Mouse (Mus musculus): ENCODE results near the gene 4930519G04Rik.
"Not testable (repeated sequence)": the region's sequence is repeated elsewhere in the genome, so short reads cannot be mapped to it uniquely, and the experiment has no call there.

Gene 4930519G04Rik

GRCm38 (mm10) chr5:114864813-114865212, 11.3 kb downstream of the 4930519G04Rik start:
- peak; percentile 95 for DNase-seq (ENCODE audit: low read depth, low spot score)
- no peaks in the 10 kb centered on the region for H3K36me3 ChIP-seq (ENCODE audit: control insufficient read depth, insufficient read depth, low read length, poor library complexity, severe bottlenecking)
- no peaks in the 10 kb centered on the region for H3K27me3 ChIP-seq (ENCODE audit: control insufficient read depth, insufficient read depth, low read length, poor library complexity, severe bottlenecking)

- DNase-seq (ENCODE audit: low read depth, low spot score), result no peak
- H3K36me3 ChIP-seq (ENCODE audit: control insufficient read depth, insufficient read depth, low read length, poor library complexity, severe bottlenecking), result no peaks in the 10 kb centered on the region
- no peaks in the 10 kb centered on the region for H3K27me3 ChIP-seq (ENCODE audit: control insufficient read depth, insufficient read depth, low read length, poor library complexity, severe bottlenecking)
Measured at GRCm38 (mm10) chr5:114865279-114865678, 11.8 kb downstream of the 4930519G04Rik start.

GRCm38 (mm10) chr5:114875858-114876257, 22.4 kb downstream of the 4930519G04Rik start:
- peak; percentile 66 for DNase-seq (ENCODE audit: low read depth, low spot score)
- H3K27me3 ChIP-seq (ENCODE audit: control insufficient read depth, insufficient read depth, low read length, poor library complexity, severe bottlenecking), result no peaks in the 10 kb centered on the region
- H3K36me3 ChIP-seq (ENCODE audit: control insufficient read depth, insufficient read depth, low read length, poor library complexity, severe bottlenecking), result no peaks in the 10 kb centered on the region

- no peak for DNase-seq (ENCODE audit: low read depth, low spot score)
- Histone ChIP-seq H3K36me3 (ENCODE audit: control insufficient read depth, insufficient read depth, low read length, poor library complexity, severe bottlenecking) (no peaks in the 10 kb centered on the region), H3K27me3 (ENCODE audit: control insufficient read depth, insufficient read depth, low read length, poor library complexity, severe bottlenecking) (no peaks in the 10 kb centered on the region)
Measured at GRCm38 (mm10) chr5:114876331-114876730, 22.9 kb downstream of the 4930519G04Rik start.

- no peak for DNase-seq (ENCODE audit: low read depth, low spot score)
- no peaks in the 10 kb centered on the region for H3K36me3 ChIP-seq (ENCODE audit: control insufficient read depth, insufficient read depth, low read length, poor library complexity, severe bottlenecking)
- H3K27me3 ChIP-seq (ENCODE audit: control insufficient read depth, insufficient read depth, low read length, poor library complexity, severe bottlenecking), result no peaks in the 10 kb centered on the region
Measured at GRCm38 (mm10) chr5:114877487-114877886, 24.0 kb downstream of the 4930519G04Rik start.

- H3K27me3 ChIP-seq (ENCODE audit: control insufficient read depth, insufficient read depth, low read length, poor library complexity, severe bottlenecking), result no peaks in the 10 kb centered on the region
- DNase-seq (ENCODE audit: low read depth, low spot score), result no peak
- H3K36me3 ChIP-seq (ENCODE audit: control insufficient read depth, insufficient read depth, low read length, poor library complexity, severe bottlenecking), result no peaks in the 10 kb centered on the region
Measured at GRCm38 (mm10) chr5:114879399-114879798, 25.9 kb downstream of the 4930519G04Rik start.

GRCm38 (mm10) chr5:114882319-114882718, 28.9 kb downstream of the 4930519G04Rik start:
- peak; percentile 80 for DNase-seq (ENCODE audit: low read depth, low spot score)
- H3K36me3 ChIP-seq (ENCODE audit: control insufficient read depth, insufficient read depth, low read length, poor library complexity, severe bottlenecking); H3K27me3 ChIP-seq (ENCODE audit: control insufficient read depth, insufficient read depth, low read length, poor library complexity, severe bottlenecking): not testable (repeated sequence)

GRCm38 (mm10) chr5:114883022-114883421, 29.6 kb downstream of the 4930519G04Rik start:
- no peaks in the 10 kb centered on the region for H3K36me3 ChIP-seq (ENCODE audit: control insufficient read depth, insufficient read depth, low read length, poor library complexity, severe bottlenecking)
- no peaks in the 10 kb centered on the region for H3K27me3 ChIP-seq (ENCODE audit: control insufficient read depth, insufficient read depth, low read length, poor library complexity, severe bottlenecking)

GRCm38 (mm10) chr5:114886801-114887200, 33.3 kb downstream of the 4930519G04Rik start:
- no peak for DNase-seq (ENCODE audit: low read depth, low spot score)
- Histone ChIP-seq H3K27me3 (ENCODE audit: control insufficient read depth, insufficient read depth, low read length, poor library complexity, severe bottlenecking) (no peaks in the 10 kb centered on the region), H3K36me3 (ENCODE audit: control insufficient read depth, insufficient read depth, low read length, poor library complexity, severe bottlenecking) (no peaks in the 10 kb centered on the region)

More at GRCm38 (mm10) chr5:114883022-114883421, 29.6 kb downstream of the 4930519G04Rik start:
- no peak for DNase-seq (ENCODE audit: low read depth, low spot score)

- H3K36me3 ChIP-seq (ENCODE audit: control insufficient read depth, insufficient read depth, low read length, poor library complexity, severe bottlenecking), result no peaks in the 10 kb centered on the region
- no peaks in the 10 kb centered on the region for H3K27me3 ChIP-seq (ENCODE audit: control insufficient read depth, insufficient read depth, low read length, poor library complexity, severe bottlenecking)
- DNase-seq (ENCODE audit: low read depth, low spot score), result no peak
Measured at GRCm38 (mm10) chr5:114888995-114889394, 35.5 kb downstream of the 4930519G04Rik start.

GRCm38 (mm10) chr5:114895542-114895941, 42.1 kb downstream of the 4930519G04Rik start:
- no peak for DNase-seq (ENCODE audit: low read depth, low spot score)
- no peaks in the 10 kb centered on the region for H3K27me3 ChIP-seq (ENCODE audit: control insufficient read depth, insufficient read depth, low read length, poor library complexity, severe bottlenecking)

GRCm38 (mm10) chr5:114896688-114897373, 43.4 kb downstream of the 4930519G04Rik start, which contains the start of gene Oasl2:
Oasl2 (plus strand) TSS chr5:114896936.
- no peak for DNase-seq (ENCODE audit: low read depth, low spot score)
- no peaks in the 10 kb centered on the region for H3K36me3 ChIP-seq (ENCODE audit: control insufficient read depth, insufficient read depth, low read length, poor library complexity, severe bottlenecking)

More at GRCm38 (mm10) chr5:114895542-114895941, 42.1 kb downstream of the 4930519G04Rik start:
- H3K36me3 ChIP-seq (ENCODE audit: control insufficient read depth, insufficient read depth, low read length, poor library complexity, severe bottlenecking), result no peaks in the 10 kb centered on the region

GRCm38 (mm10) chr5:114897374-114897793, 43.9 kb downstream of the 4930519G04Rik start:
- H3K27me3 ChIP-seq (ENCODE audit: control insufficient read depth, insufficient read depth, low read length, poor library complexity, severe bottlenecking), result no peaks in the 10 kb centered on the region
- no peaks in the 10 kb centered on the region for H3K36me3 ChIP-seq (ENCODE audit: control insufficient read depth, insufficient read depth, low read length, poor library complexity, severe bottlenecking)
- DNase-seq (ENCODE audit: low read depth, low spot score), result peak; percentile 39

More at GRCm38 (mm10) chr5:114896688-114897373, 43.4 kb downstream of the 4930519G04Rik start, which contains the start of gene Oasl2:
- H3K27me3 ChIP-seq (ENCODE audit: control insufficient read depth, insufficient read depth, low read length, poor library complexity, severe bottlenecking), result no peaks in the 10 kb centered on the region

- Histone ChIP-seq H3K27me3 (ENCODE audit: control insufficient read depth, insufficient read depth, low read length, poor library complexity, severe bottlenecking) (no peaks in the 10 kb centered on the region), H3K36me3 (ENCODE audit: control insufficient read depth, insufficient read depth, low read length, poor library complexity, severe bottlenecking) (no peaks in the 10 kb centered on the region)
- DNase-seq (ENCODE audit: low read depth, low spot score), result no peak
Measured at GRCm38 (mm10) chr5:114898857-114899256, 45.4 kb downstream of the 4930519G04Rik start.

- Histone ChIP-seq H3K36me3 (ENCODE audit: control insufficient read depth, insufficient read depth, low read length, poor library complexity, severe bottlenecking) (peaks cover 9% of the 10 kb centered on the region; the same call in 1 of the 2 replicates), H3K27me3 (ENCODE audit: control insufficient read depth, insufficient read depth, low read length, poor library complexity, severe bottlenecking) (no peaks in the 10 kb centered on the region)
- peak; percentile 85 for DNase-seq (ENCODE audit: low read depth, low spot score)
Measured at GRCm38 (mm10) chr5:114902413-114902812, 48.9 kb downstream of the 4930519G04Rik start.

Data from splenic B cell, adult 2 months (primary cell).